11 mouse cellular contexts compared by ENCODE assay signal in genomic region chr10:76678122-76678521, GRCm38 (mm10). TPM values are rescaled to one million over a fixed set of nuclear protein-coding genes. Genes with fewer than 3 reads are reported as not detected.
DNase-seq lines count a peak whose midpoint lies in the region; ATAC-seq and TF ChIP-seq lines count a peak whose summit lies in the region.
"Had no signal": no experiment of that assay in that cellular context is flagged by ENCODE, and none has a peak within 500 bp of the region (broad histone marks: within the 10 kb centered on the region; RNA-seq: fewer than 3 reads in every experiment).

No protein-coding gene starts in this region.

- TF ChIP-seq EP300 in liver, postnatal 0 days (IDR thresholded peaks at IDR 0.05; ENCODE audit: low read depth), result no peak

- H3K9me3 ChIP-seq in liver, postnatal 0 days (ENCODE audit: low read length), result no peaks in the 10 kb centered on the region
- no peaks in the 10 kb centered on the region for H3K9me3 ChIP-seq in midbrain, embryonic 13.5 days
- H3K9me3 ChIP-seq: midbrain, embryonic 15.5 days had no signal

- no peak for TF ChIP-seq CTCF in brain, embryonic 14.5 days (IDR thresholded peaks at IDR 0.05; ENCODE audit: borderline replicate concordance, extremely low read depth, insufficient read depth, insufficient read length)
- TF ChIP-seq CTCF in liver, postnatal 0 days (IDR thresholded peaks at IDR 0.05; ENCODE audit: low read depth), result no peak

- peak; percentile 37 for DNase-seq in kidney, postnatal 10 days
- DNase-seq in kidney, postnatal 14 days, result no peak
- peak; percentile 43 for DNase-seq in brain, embryonic 14.5 days (ENCODE audit: low read depth)
- peak; percentile 67 to 73 for DNase-seq in left cerebral cortex, adult 18-20 months (ENCODE audit: low spot score in 2 of 2)
- peak; percentile 27 for DNase-seq in right cerebral cortex, postnatal 4 days
- no peak for DNase-seq in ovary, postnatal 14 days (ENCODE audit: low spot score)
- DNase-seq in liver, postnatal 0 days, result no peak
- DNase-seq: thymus, adult 18-20 months had no signal

- H3K4me2 ChIP-seq in liver, postnatal 0 days (ENCODE audit: low read depth, low read length), result no peak overlapping the region
- no peak overlapping the region for H3K4me2 ChIP-seq in midbrain, embryonic 13.5 days (replicated peaks)
- H3K4me2 ChIP-seq: hindbrain, embryonic 14.5 days; midbrain, embryonic 15.5 days had no signal

- ATAC-seq in liver, postnatal 0 days, result no peak
- ATAC-seq in midbrain, embryonic 13.5 days, result no peak
- ATAC-seq: midbrain, embryonic 15.5 days had no signal

- no peaks in the 10 kb centered on the region for H3K36me3 ChIP-seq in liver, postnatal 0 days (replicated peaks; ENCODE audit: insufficient read depth, low read length)
- H3K36me3 ChIP-seq in midbrain, embryonic 13.5 days, result no peaks in the 10 kb centered on the region
- H3K36me3 ChIP-seq: midbrain, embryonic 15.5 days had no signal

- H3K9ac ChIP-seq in liver, postnatal 0 days (replicated peaks), result no peak overlapping the region
- no peak overlapping the region for H3K9ac ChIP-seq in midbrain, embryonic 13.5 days (replicated peaks)
- H3K9ac ChIP-seq: hindbrain, embryonic 14.5 days; midbrain, embryonic 15.5 days had no signal

- no peak overlapping the region for H3K4me3 ChIP-seq in liver, postnatal 0 days (ENCODE audit: low read depth, low read length)
- no peak overlapping the region for H3K4me3 ChIP-seq in midbrain, embryonic 13.5 days (replicated peaks)
- H3K4me3 ChIP-seq: midbrain, embryonic 15.5 days had no signal

- H3K27ac ChIP-seq in liver, postnatal 0 days (ENCODE audit: low read depth), result no peak overlapping the region
- H3K27ac ChIP-seq in midbrain, embryonic 13.5 days, result no peak overlapping the region
- H3K27ac ChIP-seq: hindbrain, embryonic 14.5 days; midbrain, embryonic 15.5 days had no signal

- 63% methylated on average over 7 of the region's 7 CpGs for WGBS in liver, postnatal 0 days (ENCODE audit: insufficient replicate concordance)
- 74% methylated on average over 7 of the region's 7 CpGs for WGBS in midbrain, embryonic 13.5 days

- no peaks in the 10 kb centered on the region for H3K27me3 ChIP-seq in liver, postnatal 0 days (ENCODE audit: insufficient read depth, low read length)
- no peaks in the 10 kb centered on the region for H3K27me3 ChIP-seq in midbrain, embryonic 13.5 days
- H3K27me3 ChIP-seq: midbrain, embryonic 15.5 days had no signal

- no peaks in the 10 kb centered on the region for H3K4me1 ChIP-seq in liver, postnatal 0 days (ENCODE audit: insufficient read depth)
- no peaks in the 10 kb centered on the region for H3K4me1 ChIP-seq in midbrain, embryonic 13.5 days (replicated peaks)
- H3K4me1 ChIP-seq: midbrain, embryonic 15.5 days had no signal

- TF ChIP-seq POLR2A in brain, embryonic 14.5 days (IDR thresholded peaks at IDR 0.05; ENCODE audit: borderline replicate concordance, extremely low read depth, insufficient read depth, insufficient read length, poor library complexity, severe bottlenecking), result no peak

RNA-seq across cellular contexts. Expression of gene Col6a1, which starts 47.8 kb away (rescaled TPM):
- 30.4 and 47.4 TPM in 2 replicates for polyA plus RNA-seq in brain, embryonic 14.5 days (2012; rRNA removed)
- 10 to 100 TPM; 48.6 to 52.8 TPM for total RNA-seq in left cerebral cortex, adult 18-20 months (2021)
- polyA plus RNA-seq in liver, postnatal 0 days (2015; fragmentation: Nextera tagmentation; extraction: Ambion mirVana), result 7.7 and 8.7 TPM in 2 replicates
- polyA plus RNA-seq in midbrain, embryonic 13.5 days (2015; fragmentation: Nextera tagmentation; extraction: Ambion mirVana), result 10.1 and 12.7 TPM in 2 replicates

RNA-seq across cellular contexts. Expression of gene Col6a2, which starts 54.7 kb away (rescaled TPM):
- 28.1 and 49.8 TPM in 2 replicates for polyA plus RNA-seq in brain, embryonic 14.5 days (2012; rRNA removed)
- 10 to 100 TPM in 1 of 2 experiments, 1 to 10 TPM in 1; 9.3 to 16.1 TPM for total RNA-seq in left cerebral cortex, adult 18-20 months (2021)
- polyA plus RNA-seq in liver, postnatal 0 days (2015; fragmentation: Nextera tagmentation; extraction: Ambion mirVana), result 5.9 and 6.2 TPM in 2 replicates
- 9.5 and 12.5 TPM in 2 replicates for polyA plus RNA-seq in midbrain, embryonic 13.5 days (2015; fragmentation: Nextera tagmentation; extraction: Ambion mirVana)

Comparison
In these comparisons a context has a peak if more than half of its experiments do, and no peak if none do; other contexts are left out.
1. DNase-seq: peak in kidney, postnatal 10 days (single experiment), brain, embryonic 14.5 days (single experiment), left cerebral cortex, adult 18-20 months (2 of 2) and right cerebral cortex, postnatal 4 days (single experiment); none in kidney, postnatal 14 days (single experiment), ovary, postnatal 14 days (single experiment) and liver, postnatal 0 days (single experiment).